Mouse (Mus musculus): ENCODE data around the gene Cdc37l1.

Gene Cdc37l1

DNA sequence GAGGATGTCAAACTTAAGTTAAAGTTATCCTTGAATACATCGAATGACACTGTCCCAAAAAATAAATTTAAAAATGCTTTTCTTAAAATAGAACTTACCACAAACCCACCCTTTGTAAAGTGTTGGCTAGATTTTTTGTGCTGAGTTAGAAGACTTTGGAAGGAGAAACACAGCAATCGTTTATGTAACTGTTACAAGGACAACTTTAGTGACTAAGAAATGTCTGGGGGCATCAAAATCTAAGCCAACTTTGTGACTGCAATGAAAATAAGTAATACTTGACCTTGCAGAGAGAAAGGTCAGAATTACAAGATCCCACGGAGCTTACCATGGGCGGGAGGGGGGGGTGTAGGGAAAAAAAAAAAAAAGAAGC, 56.8 kb downstream of the Cdc37l1 start:
- in situ Hi-C loops (cut with MboI, MseI): no loop called here

DNA sequence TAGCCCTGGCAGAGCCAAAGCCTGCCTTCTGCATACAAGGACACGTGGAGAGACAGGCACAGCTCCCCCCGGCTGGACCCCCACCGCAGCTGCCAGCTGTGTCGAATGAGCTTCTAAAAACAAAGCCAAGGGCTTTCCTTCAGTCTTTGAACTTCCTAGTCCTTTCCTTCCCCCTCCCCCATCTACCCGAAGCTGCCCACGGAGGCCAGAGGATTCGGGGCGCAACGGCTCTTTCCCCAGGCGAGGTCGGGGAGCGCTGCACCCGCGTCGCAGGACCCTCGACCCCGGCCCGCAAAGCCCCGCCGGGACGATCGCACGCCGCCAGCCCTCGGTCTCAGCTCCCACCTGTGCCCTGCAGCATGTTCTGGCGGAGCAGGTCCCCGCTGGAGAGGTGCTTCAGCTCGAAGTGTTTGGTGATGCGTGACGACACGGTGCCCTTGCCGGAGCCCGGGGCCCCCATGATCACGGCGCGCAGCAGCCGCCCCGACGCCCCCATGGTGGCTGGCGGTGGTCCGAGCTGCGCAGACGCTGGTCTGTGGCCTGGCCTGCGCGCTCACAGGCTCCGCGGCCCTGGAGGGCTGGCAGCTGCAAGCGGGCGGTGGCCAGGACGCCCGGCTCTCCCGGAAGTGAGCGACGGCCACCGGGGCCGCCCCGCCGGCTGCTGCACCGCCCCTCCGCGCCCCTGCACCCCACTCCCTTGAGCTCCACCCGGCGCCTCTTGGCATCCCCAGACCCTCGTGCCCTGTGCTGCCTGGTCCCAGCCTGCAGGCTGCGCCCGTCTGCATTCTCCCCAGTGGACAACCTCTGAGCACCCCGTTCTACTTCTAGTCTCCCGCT, 57.4 kb downstream of the Cdc37l1 start, which contains the start of gene Ak3:
Gene Ak3 (minus strand): TSS at position 628 of the 837 bp plus-strand sequence.
- in situ Hi-C loops (cut with MboI, MseI): no loop called here

DNA sequence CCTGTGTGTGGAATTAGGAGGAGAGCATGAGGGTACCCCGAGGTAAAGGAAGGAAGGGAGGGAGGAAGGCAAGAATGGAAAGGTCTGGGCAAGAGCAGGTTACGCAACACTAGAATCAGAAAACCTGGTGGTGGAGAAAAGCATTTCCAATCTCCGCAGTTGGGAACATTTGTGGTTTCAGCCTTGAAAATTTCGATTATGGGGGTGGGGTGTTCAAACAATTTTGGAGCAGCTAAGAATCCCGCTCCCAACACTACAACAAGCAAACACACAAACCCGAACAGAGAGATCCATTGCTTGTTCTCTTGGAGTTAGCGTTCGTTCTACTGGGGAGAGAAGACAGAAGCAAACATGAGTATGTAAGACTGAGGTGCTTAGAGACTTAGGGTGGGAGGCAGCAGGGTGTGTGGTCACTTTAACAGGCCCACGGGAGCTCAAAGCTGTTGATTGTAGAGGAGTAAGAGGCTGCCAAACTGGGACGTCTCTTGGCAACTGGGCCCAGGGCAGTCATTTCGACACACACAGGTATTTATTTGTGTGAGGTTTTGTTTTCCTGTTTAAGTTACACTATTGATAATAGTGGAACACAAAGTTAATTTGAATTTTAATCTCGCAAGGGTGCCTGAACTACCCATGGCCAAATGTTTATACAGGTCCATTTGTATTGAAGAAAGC, 59.4 kb downstream of the Cdc37l1 start:
- in situ Hi-C loops (cut with MboI, MseI): no loop called here

DNA sequence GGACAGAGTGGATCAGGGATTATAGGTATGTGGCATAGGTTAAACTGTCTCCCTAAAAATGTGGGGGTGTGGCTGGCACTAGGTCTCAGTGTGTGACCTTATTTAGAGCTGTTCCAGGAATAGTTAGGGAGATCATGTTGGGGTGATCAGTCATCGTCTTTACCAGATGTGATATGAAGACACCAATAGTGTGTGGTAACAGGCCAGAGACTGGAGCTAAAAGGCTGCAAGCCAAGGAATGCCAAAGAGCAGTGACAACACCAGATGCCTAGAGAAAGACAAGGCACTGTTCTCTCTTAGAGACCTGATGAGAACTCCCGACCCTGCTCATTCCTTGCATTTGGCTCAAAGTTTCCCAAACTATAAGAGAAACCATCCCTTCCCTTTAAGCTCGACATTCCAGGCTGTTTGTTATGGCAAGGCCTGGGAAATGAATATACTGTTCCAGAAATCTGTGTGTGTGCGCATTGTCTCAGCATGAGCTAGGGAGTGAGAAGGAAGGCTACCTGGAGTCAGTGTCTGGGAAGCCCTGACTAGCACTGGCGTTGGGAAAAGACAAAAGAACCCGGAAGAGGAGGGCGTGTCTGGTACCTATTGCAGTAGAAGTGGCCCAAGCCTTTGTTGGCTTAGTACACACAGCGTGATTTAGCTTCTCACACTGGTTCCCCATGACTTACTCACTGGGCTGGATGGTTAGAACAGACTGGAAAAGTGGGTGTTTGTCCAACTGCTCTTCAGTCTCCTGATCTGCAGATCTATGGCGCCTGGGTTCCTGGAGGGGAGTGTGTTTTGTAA, 60.2 kb downstream of the Cdc37l1 start:
- in situ Hi-C loops (cut with MboI, MseI): no loop called here

DNA sequence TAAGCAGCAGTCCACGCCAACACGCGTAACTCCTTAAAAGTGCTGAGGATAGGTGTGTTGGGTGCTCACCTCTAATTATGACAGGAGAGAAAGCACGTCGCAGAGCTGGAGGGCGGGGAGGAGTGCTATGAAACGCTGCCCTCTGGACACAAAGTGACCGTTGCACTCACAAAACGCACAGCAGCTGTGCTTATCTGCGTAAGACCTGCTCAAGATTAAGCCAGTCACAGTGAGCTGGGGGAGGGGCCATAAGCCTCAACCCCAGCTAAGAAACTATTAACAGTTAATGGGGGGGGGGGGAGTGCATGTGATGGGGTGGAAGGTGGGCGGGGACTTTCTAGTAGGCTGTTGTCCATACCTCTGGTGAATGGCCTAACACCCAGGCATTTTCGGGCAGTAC, 62.6 kb downstream of the Cdc37l1 start:
- in situ Hi-C loops (cut with MboI, MseI): no loop called here

DNA sequence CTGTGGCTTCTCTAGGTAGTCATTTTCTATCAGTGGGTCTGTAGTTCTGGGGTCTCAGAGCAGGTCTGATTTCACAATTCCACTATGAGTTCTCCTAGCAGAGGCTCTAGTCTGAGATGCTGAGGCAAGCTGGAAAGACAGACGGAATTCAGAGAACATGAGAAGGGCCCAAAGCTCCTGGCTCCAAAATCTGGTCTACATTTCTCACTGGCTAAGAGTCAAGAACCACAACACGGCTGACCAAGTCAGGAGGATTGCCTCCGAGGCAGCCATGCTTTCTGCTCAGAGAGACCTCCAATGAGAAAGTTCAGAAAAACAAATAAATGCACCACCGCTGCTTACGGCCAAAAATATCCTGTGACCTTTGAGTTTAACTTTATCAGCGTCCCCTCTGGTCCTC, 64.4 kb downstream of the Cdc37l1 start:
- in situ Hi-C loops (cut with MboI, MseI): no loop called here

DNA sequence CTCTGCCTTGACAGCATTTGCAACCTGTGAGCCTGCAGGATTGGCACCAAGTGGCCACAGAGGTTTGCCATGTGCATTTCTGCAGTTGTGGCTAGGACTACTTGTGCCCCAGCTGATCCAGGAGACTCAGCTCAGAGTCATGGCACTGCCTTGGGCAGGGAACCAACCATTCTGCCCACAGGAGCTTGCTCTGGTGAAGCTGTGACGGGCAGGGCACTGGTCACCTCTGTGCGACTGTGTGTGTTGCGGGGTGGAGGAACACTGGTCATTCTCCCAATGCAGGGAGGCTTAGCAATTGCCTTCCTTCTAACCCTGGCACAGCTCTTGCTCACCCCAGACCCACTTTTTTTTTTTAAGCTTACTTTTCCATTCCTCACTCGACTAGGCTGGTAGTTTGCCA, 65.3 kb downstream of the Cdc37l1 start:
- in situ Hi-C loops (cut with MboI, MseI): no loop called here

DNA sequence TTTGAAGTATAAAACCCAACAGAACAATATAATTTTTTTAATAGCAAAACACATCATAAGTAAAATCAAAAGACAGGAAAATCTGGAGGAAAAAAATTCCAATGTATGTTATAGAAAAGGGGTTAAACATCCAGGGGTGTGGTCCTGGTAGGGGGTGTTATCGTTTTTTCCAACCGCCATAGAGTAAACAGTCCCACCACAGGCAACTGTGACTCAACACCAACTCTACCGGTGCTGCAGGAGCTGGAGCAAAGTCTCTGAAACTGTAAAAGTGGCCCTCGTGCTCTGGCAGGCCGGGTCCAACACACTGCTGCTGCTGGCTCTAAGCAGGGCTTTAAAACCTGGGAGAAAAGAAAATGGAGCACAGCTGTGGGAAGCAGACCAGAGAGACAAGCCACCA, 68.6 kb downstream of the Cdc37l1 start:
- in situ Hi-C loops (cut with MboI, MseI): no loop called here

DNA sequence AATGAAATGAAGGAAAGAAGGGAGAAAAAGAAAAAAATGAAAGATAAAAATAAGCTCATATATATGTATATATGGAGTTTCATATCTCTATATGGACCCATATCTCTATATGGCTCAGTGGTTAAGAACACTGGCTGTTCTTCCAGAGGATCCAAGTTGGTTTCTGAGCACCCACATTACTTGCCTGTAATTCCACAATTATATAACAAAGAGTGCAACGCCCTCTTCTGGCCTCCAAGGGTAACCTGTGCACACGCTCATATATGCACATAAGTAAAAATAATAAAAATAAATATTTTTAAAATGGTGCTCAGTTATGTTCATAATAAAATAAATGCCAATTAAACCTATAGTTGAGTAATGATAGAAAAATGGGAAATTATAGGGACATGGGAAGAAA, 69.5 kb downstream of the Cdc37l1 start:
- in situ Hi-C loops (cut with MboI, MseI): no loop called here

DNA sequence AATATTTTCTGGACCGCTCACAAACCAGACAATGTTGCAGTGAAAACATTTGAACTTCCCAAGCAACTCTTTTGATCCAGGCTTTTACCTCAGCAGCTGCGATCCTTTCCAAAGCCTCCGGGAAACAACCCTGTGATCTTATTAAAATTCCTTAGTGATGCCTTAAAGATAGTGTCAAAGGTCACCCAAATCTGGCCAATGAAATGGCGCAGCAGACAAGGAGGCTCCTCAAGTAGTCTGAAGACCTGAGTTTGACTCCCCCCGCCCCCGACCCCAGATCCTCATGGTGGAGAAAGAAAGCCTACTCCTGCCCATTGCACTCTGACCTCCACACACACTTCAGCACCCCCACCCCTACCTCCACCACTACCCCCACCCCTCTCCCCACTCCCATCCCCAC, 70.1 kb downstream of the Cdc37l1 start:
- in situ Hi-C loops (cut with MboI, MseI): no loop called here

DNA sequence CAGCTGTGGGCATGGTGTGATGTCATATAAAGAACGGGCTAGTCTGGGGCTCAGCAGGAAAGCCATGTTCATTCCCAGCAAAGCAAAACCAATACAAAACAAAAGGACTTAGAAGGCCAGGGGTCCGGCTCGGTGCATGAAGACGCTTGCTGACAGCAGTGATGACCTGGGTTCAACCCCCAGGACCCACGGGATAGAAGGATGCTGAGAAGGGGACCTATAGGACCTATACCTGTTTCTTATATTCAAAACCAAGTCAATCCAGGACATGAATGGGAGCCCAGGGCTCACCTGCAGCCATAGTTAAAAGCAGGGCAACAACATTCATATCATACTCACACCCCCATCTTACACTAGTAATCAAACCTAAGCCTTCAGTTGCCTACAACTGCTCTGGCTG, 72.9 kb downstream of the Cdc37l1 start:
- in situ Hi-C loops (cut with MboI, MseI): no loop called here

DNA sequence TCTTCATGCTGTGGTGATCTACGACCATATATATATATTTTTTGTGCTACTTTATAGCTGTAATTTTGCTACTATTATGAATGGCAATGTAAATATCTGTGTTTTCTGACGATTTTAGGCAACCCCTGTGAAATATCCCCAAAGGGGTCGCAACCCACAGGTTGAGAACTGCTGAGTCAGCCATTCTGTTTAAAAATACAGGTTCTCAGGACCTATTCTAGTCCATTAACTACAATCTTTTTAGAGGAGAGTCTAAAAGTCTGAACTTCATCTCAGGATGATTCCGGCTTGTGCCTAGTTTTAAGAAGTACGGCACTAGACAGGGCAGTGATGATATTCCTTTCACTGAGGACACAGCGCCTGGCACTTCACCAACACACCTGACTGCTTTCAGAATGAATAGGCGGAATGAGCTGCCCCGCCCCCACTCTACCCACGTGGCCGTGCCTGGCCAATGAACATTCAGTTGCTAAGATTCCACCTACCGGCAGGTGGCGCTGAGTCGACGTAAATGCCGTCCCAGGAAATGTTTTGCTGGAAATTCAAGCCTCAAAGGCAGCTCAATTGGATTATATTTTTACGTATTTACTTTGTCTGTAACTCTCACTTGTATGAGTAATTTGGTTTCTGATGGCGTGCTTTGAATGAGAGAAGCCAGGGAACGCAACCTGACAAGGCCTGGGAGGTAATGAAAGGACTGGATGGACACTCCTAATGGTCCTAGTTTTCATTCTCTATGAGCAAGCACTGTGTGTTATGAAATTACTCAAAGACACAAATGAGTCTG, 73.6 kb downstream of the Cdc37l1 start:
- in situ Hi-C loops (cut with MboI, MseI): no loop called here

DNA sequence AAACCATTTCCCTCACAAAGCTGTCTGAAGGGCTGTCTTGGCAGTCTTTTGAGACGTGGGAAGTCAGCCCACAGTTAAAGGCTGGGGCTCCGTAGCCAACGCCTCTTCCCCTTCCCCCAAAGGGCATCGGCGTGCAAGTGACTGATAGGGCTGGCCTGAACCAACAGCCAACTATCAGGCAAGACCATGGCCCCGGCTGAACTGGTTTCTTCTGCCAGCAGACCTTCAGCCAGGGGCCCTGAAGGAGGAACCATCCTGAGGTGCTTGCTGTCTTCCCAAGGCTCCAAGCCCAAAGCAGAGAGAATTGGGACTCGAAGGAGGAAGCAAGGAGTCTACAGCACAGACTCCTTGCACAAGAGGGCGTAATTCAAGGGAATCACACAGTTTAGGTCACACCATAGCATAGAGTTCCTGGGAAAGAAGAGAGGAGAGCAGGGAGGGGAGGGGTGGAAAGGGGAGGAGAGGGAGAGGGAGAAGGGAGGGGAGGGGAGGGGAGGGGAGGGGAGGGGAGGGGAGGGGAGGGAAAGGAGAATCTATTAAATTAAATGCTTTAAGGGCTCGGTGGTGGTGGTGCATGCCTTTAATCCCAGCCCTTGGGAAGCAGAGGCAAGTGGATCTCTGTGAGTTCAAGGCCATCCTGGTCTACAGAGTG, 74.4 kb downstream of the Cdc37l1 start:
- in situ Hi-C loops (cut with MboI, MseI): loop anchor here (5.0 kb wide), 1 partner anchor 208 kb away; no protein-coding TSS in a partner anchor

DNA sequence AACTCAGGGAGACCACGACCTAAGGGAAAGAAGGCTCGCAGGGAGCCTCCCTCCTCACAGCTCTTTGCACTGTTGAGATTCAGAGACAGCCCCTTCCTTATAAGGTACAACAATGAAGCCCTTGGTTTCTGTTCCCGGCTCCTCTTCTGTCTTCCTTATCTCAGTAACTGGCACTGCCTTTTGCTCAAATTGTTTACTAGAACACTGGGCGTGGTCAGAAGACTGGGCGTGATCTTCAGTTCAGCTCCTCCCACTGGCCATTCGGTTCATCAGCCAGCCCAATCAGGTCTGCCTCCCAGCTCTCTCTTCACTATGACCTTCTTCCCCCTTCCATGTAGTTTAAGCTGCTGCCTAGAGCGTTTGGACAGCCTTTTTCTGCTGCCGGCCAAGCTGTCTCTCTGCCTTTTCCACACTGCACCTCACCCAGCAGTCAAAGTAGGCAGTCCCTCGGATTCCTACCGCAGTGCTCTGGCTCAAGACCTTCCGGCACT, 76.9 kb downstream of the Cdc37l1 start:
- in situ Hi-C loops (cut with MboI, MseI): loop anchor here (5.0 kb wide), 1 partner anchor 205 kb away; no protein-coding TSS in a partner anchor

DNA sequence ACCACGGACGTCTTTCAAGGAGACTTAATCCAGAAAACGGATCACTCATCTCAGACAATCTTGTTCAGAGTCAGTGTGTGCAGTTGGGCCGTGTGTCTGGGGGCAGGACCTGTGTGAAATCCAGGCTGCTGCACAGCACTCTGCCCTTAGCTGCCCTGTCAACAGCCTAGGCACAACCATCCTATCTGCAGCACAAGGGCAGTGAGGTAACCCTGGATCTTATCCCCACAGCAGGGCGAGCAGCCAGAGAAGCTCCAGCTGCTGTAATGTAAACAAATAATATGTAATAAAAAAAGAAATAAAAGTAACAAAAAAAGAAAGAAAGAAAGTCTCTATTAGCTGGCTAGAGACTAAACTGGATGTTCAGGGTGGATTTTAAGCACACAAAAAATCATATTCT, 79.0 kb downstream of the Cdc37l1 start:
- in situ Hi-C loops (cut with MboI, MseI): loop anchor here (5.0 kb wide), 1 partner anchor 203 kb away; no protein-coding TSS in a partner anchor

DNA sequence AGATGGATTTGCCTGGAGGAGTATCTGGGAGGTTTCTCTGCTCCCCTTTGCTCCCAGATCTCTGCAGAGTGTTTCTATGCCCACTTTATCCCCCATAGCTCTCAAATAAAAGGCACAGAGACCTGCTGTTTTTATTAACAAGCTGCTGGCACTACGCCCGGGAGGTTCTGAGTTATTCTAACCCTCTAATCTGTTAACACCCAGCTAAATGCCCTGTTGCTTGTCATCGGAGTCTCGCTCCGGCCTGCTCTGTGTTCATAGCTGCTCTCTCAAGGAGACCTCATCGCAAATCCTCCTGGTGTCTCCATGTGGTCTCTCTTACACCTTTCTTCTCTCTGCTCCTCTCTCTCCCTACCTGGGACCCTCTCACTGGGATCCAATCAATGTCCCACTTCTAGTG, 84.7 kb downstream of the Cdc37l1 start:
- in situ Hi-C loops (cut with MboI, MseI): no loop called here
